Mouse (Mus musculus) lung, postnatal 0 days (tissue): Measurements from ENCODE around the gene Slc23a2. TPM values are rescaled to one million over a fixed set of nuclear protein-coding genes. Genes with fewer than 3 reads are reported as not detected.

ENCODE experiments used
- ATAC-seq: fragments of 200-750 bp; cut with Nextera tagmentation; 2 replicates; pipeline ENCODE4 v1.8.0; 2017; ENCODE audit warnings: moderate library complexity
- DNase-seq: peaks from one replicate; pipeline ENCODE4 v3.0.0-alpha.2; 2016; ENCODE audit warnings: low spot score
- H3K27ac ChIP-seq: fragments of 300-500 bp; sonication (generic); 2 replicates; pipeline ENCODE4 v1.5.1; 2014; ENCODE audit warnings: antibody characterized with exemption, mild to moderate bottlenecking, low read length, mixed read lengths
- H3K27me3 ChIP-seq: fragments of 300-500 bp; sonication (generic); replicated peaks from 2 replicates; pipeline ENCODE4 v1.6.1; 2014; ENCODE audit warnings: low read length, mixed read lengths; ENCODE audit not compliant: insufficient read depth
- H3K36me3 ChIP-seq: fragments of 300-500 bp; sonication (generic); 2 replicates; pipeline ENCODE4 v1.6.1; 2014; ENCODE audit warnings: low read length, mixed read lengths; ENCODE audit not compliant: insufficient read depth
- H3K4me1 ChIP-seq: fragments of 300-500 bp; sonication (generic); 2 replicates; pipeline ENCODE4 v1.6.1; 2014; ENCODE audit warnings: antibody characterized with exemption, low read depth, low read length, mixed read lengths; ENCODE audit not compliant: insufficient read depth
- H3K4me2 ChIP-seq: fragments of 300-500 bp; sonication (generic); replicated peaks from 2 replicates; pipeline ENCODE4 v1.6.1; 2014; ENCODE audit warnings: low read depth, mild to moderate bottlenecking, low read length, moderate library complexity, mixed read lengths
- H3K4me3 ChIP-seq: fragments of 300-500 bp; sonication (generic); 2 replicates; pipeline ENCODE4 v1.5.1; 2014; ENCODE audit warnings: low read depth, low read length
- H3K9ac ChIP-seq: fragments of 300-500 bp; sonication (generic); replicated peaks from 2 replicates; pipeline ENCODE4 v1.6.1; 2014; ENCODE audit warnings: low read depth, mild to moderate bottlenecking
- H3K9me3 ChIP-seq: fragments of 300-500 bp; sonication (generic); 2 replicates; pipeline ENCODE4 v1.6.1; 2016; ENCODE audit warnings: low read length, mixed read lengths
- CTCF ChIP-seq: IDR thresholded peaks from 2 replicates; pipeline ENCODE4 v1.5.1; 2016; ENCODE audit warnings: antibody characterized with exemption, mild to moderate bottlenecking
- EP300 ChIP-seq: IDR thresholded peaks from 2 replicates; pipeline ENCODE4 v1.6.1; 2016; ENCODE audit warnings: antibody characterized with exemption, mild to moderate bottlenecking, control low read depth
- WGBS: fragments of 180-500 bp; shearing (Covaris S2); extraction: QIAGEN DNeasy Blood & Tissue Kit; methylation state at CpG from one replicate; pipeline ENCODE4 v1.1.7; 2014; 5-methylcytosine and 5-hydroxymethylcytosine counted together
- polyA plus RNA-seq: library from polyadenylated mRNA; unstranded; fragments of >200 nt; fragmentation: Nextera tagmentation; extraction: Ambion mirVana; gene quantifications from 2 replicates; pipeline ENCODE4 v1.2.1, GENCODE M21; 2015

Gene Slc23a2
- polyA plus RNA-seq, 1 experiment from 2014 or later = 35.8 TPM

DNA sequence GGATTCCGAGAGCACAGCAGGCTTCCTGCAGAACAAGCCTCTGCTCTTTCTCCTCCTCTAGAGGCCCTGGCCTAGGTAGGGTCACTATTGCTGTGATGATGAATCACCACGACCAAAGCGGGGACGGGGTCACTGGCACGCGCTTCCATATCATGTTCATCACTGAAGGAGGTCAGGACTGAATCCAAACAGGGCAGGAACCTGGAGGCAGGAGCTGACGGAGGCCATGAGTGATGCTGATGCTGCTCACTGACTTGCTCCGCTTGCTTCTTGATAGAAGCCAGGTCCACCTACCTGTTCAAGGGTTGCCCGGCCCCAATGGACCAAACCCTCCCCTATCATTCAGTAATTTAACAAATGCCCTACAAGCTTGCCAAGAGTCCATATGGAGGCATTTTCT, 35.9 kb downstream of the Slc23a2 start:
- no peak overlapping the region for H3K4me3 ChIP-seq
- no peak overlapping the region for H3K4me2 ChIP-seq
- no peaks in the 10 kb centered on the region for H3K9me3 ChIP-seq
- H3K9ac ChIP-seq = no peak overlapping the region
- no peaks in the 10 kb centered on the region for H3K27me3 ChIP-seq
- WGBS = 89% methylated on average over 9 of the region's 9 CpGs
- peaks cover 18% of the 10 kb centered on the region; the same call in 1 of the 2 replicates for H3K4me1 ChIP-seq
- DNase-seq = no peak
- no peak for TF ChIP-seq EP300
- no peak for TF ChIP-seq CTCF
- H3K36me3 ChIP-seq = no peaks in the 10 kb centered on the region
- H3K27ac ChIP-seq = no peak overlapping the region
- ATAC-seq = no peak

DNA sequence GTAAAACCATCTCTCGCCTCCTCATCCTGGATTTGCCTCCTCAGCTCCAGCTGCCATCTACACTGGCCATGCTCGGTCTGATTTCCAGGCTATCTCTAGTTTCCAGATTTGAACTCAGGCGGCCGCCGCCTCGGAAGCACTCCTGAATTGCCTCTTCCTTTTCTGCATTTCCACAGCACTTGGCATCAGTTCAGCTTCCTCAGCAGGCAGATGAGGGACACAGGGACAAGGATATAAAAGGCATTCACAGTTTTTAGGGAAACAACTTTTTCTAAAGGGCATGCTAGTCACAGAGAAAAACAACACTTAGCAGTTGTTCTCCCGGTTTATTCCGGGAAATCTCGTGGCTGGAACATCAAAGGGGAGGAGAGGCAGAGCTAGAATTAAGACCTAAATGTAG, 37.3 kb downstream of the Slc23a2 start:
- TF ChIP-seq CTCF (no peak), EP300 (no peak)

DNA sequence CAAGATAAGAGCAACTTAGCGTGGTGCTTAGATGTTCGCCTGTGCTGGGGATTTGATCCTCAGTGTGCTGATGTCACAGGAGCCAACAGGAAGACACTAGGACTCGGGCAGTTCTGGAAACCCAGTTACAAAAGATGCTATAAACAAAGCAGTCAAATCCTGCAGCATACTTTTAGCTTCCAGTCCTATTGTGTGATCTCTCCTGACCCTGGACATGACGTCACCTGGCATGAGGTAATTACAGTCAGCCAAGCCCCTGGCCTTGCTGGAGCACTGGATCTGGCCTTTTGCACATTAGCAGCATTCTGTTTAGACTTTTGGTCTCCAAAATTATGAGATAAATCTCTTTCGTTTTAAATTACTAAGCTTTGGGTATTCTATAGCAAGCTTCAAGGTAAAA, 38.8 kb downstream of the Slc23a2 start:
- DNase-seq = peak; percentile 64
- Histone ChIP-seq H3K9ac (no peak overlapping the region), H3K27me3 (no peaks in the 10 kb centered on the region), H3K27ac (no peak overlapping the region), H3K36me3 (no peaks in the 10 kb centered on the region), H3K4me2 (no peak overlapping the region), H3K4me1 (peaks cover 18% of the 10 kb centered on the region; the same call in 1 of the 2 replicates), H3K9me3 (no peaks in the 10 kb centered on the region), H3K4me3 (no peak overlapping the region)
- TF ChIP-seq CTCF (no peak), EP300 (no peak)
- ATAC-seq = peak; percentile 57
- 56% methylated on average over 5 of the region's 5 CpGs for WGBS

More for the DNA sequence above, 37.3 kb downstream of the Slc23a2 start:
- H3K36me3 ChIP-seq = no peaks in the 10 kb centered on the region
- 33% methylated on average over 9 of the region's 9 CpGs for WGBS
- ATAC-seq (no peak), DNase-seq (peak; percentile 22)
- H3K27me3 ChIP-seq = no peaks in the 10 kb centered on the region
- no peaks in the 10 kb centered on the region for H3K9me3 ChIP-seq
- peaks cover 18% of the 10 kb centered on the region; the same call in 1 of the 2 replicates for H3K4me1 ChIP-seq
- H3K4me3 ChIP-seq = no peak overlapping the region
- H3K9ac ChIP-seq = no peak overlapping the region
- no peak overlapping the region for H3K4me2 ChIP-seq
- 0 out of 2 replicates have a peak overlapping the region, but pooled peaks have one; percentile 15 for H3K27ac ChIP-seq

DNA sequence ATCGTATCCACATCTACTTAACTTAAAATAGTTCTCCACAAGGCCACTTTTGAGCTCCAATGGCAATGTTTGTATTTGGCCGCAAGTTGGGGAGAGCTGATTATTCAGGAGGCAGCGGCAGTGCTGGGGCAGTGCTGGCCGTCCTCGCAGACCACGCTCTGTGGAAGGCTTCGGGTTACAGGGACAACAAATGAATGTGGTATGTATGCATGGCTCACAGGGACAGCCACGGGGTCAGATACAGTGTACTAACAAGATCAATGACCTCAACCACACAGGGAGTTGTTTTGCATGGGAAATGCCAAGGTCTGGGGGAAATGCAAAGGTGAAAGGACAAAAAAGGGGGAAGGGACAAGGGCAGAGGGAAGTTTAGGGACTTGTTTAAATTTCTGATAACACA, 41.6 kb downstream of the Slc23a2 start:
- Histone ChIP-seq H3K4me1 (peaks cover 18% of the 10 kb centered on the region; the same call in 1 of the 2 replicates), H3K4me3 (no peak overlapping the region), H3K9me3 (no peaks in the 10 kb centered on the region), H3K27me3 (no peaks in the 10 kb centered on the region), H3K27ac (peak overlapping the region; percentile 74), H3K4me2 (peak overlapping the region; percentile 32), H3K36me3 (no peaks in the 10 kb centered on the region; the same call in 1 of the 2 replicates), H3K9ac (0 out of 2 replicates have a peak overlapping the region, but pooled peaks have one; percentile 20)
- DNase-seq = peak; percentile 47
- WGBS = 9% methylated on average over 8 of the region's 8 CpGs
- TF ChIP-seq CTCF (peak; percentile 14; the same call in 1 of the 2 replicates), EP300 (no peak)
- peak; percentile 51 for ATAC-seq

DNA sequence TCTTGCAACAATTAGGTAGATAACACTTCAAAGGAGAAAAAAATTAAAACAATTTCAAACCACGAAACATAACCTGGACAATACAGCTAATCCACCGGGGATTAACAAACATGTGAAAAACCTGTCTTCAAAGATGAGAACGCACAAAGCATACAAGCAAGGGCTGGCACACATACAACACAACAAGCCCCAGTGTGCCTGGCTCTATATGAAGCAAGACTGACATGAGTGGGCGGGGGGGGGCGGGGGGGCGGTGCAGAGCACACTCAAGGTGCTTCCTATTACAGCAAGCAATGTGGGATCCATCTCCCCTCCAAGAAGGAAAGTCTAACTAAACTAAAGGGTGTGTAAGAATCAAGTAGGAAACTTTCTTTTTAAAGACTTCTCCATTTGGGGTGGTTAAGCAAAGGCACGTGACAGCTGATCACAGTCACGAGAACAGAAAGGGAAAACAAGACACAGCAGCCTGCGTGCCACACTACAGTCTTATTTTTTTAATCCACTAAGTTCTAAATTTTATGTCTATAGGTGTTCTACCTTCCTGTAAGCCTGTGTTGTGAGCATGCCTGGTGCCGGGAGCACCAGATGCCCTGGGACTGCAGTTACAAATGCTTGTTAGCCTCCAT, 42.3 kb downstream of the Slc23a2 start:
- Histone ChIP-seq H3K4me1 (peaks cover 16% of the 10 kb centered on the region; the same call in 1 of the 2 replicates), H3K4me3 (no peak overlapping the region), H3K4me2 (peak overlapping the region; percentile 32), H3K9me3 (no peaks in the 10 kb centered on the region), H3K9ac (no peak overlapping the region), H3K27me3 (no peaks in the 10 kb centered on the region), H3K27ac (peak overlapping the region; percentile 74), H3K36me3 (no peaks in the 10 kb centered on the region; the same call in 1 of the 2 replicates)
- DNase-seq (peak; percentile 66), ATAC-seq (peak; percentile 25; the same call in 1 of the 2 replicates)
- 44% methylated on average over 10 of the region's 10 CpGs for WGBS
- no peak for TF ChIP-seq CTCF
- TF ChIP-seq EP300 = no peak

DNA sequence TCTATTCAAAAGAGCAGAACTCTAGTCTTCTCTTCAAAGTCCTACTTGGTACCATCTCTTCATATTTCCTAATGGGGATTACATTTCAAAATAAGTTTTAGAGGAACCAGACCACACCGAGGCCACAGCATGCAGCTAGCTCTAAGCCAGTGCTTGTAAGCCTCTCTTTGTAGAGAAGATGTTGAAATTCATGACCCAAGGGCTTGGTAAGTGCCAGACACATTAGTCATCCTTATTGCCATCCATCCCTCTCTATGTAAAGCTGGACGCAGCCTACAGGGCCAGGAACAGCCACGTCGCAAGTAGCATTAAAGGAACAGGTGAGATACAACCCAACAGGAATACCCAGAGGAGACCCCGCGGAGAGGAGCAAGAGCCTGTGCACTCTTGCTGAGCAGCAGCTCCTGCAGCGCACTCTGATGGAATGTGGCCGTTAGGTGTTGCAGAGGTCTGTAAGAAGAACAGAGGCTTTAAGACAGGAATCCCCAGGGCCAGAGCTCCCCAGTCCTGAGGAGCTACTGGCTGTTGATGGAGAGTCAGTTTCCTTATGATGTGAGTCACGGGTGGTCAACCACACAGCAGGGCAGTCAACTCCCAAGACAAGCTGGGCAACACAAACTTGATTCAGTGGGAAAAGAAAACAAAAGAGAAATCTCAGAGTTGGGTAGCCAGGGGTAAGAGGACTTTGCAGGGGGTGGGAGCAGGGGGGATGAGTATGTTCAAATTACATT, 45.8 kb downstream of the Slc23a2 start:
- peak; percentile 68 for DNase-seq
- TF ChIP-seq EP300 = no peak
- TF ChIP-seq CTCF = no peak
- 68% methylated on average over 9 of the region's 9 CpGs for WGBS
- Histone ChIP-seq H3K9me3 (no peaks in the 10 kb centered on the region), H3K27ac (no peak overlapping the region), H3K4me1 (peaks cover 10% of the 10 kb centered on the region; the same call in 1 of the 2 replicates), H3K4me3 (no peak overlapping the region), H3K9ac (no peak overlapping the region), H3K27me3 (no peaks in the 10 kb centered on the region), H3K4me2 (no peak overlapping the region), H3K36me3 (no peaks in the 10 kb centered on the region; the same call in 1 of the 2 replicates)
- peak; percentile 57 for ATAC-seq
